Mouse (Mus musculus): ENCODE data around the gene Aqp1.

DNA sequence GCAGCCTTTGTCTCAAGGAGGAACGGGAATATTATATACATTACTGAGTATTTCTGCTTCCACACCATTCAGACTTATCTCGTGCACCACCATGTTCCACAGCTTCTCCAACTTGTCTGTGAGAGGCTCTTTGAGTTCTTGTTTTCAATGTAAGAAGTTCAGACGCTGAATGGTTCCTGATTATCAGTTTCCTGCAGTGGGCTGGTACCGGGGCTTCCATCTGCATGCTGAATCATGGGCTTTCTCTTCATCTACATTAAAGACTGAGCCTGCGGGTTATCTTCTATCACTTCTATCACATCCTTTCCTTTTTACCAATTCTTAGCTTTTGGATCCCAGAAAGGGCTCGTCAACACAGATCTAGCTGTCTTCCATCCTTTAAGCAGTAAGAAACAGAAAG lies 34.6 kb downstream of the Aqp1 start:
- TF ChIP-seq CTCF (conservative IDR thresholded peaks at IDR 0.05; ENCODE audit: low read length) (no peak), POU5F1 (IDR thresholded peaks at IDR 0.05; ENCODE audit: borderline replicate concordance, low read length) (no peak), NANOG (IDR thresholded peaks at IDR 0.05; ENCODE audit: borderline replicate concordance, low read length) (no peak)
